Mouse (Mus musculus) left cerebral cortex, adult 2 months (tissue): ENCODE measurements around the gene Ank2. TPM values are rescaled to one million over a fixed set of nuclear protein-coding genes. Genes with fewer than 3 reads are reported as not detected.

Experiments
- DNase-seq, 2 experiments: peaks; one replicate each; pipeline ENCODE4 v3.0.0; 2021 to 2022; ENCODE audit warnings: low spot score in 2 of 2, mixed read lengths in 1 of 2; ENCODE audit errors: extremely low spot score in 1 of 2
- H3K27ac ChIP-seq: fragments of 200-600 bp; 2 replicates; pipeline ENCODE4 v1.8.1; 2022
- H3K4me3 ChIP-seq: fragments of 200-600 bp; 2 replicates; pipeline ENCODE4 v1.8.1; 2022
- CTCF ChIP-seq: fragments of 200-600 bp; IDR thresholded peaks from 2 replicates; pipeline ENCODE4 v1.8.1; 2022; ENCODE audit warnings: antibody characterized with exemption, mild to moderate bottlenecking, moderate library complexity
- intact Hi-C: fragments of 180-260 bp; cut with DNase I; formaldehyde crosslinking; loops from one replicate; pipeline ENCODE4 v1.15.1; 2025
- total RNA-seq, 2 experiments: library from RNA; stranded (reverse); gene quantifications; 2 replicates each; pipeline ENCODE4 v1.2.3; 2021

Ank2 gene
- total RNA-seq, 2 experiments from 2014 or later, result 905 to 916 TPM

DNA sequence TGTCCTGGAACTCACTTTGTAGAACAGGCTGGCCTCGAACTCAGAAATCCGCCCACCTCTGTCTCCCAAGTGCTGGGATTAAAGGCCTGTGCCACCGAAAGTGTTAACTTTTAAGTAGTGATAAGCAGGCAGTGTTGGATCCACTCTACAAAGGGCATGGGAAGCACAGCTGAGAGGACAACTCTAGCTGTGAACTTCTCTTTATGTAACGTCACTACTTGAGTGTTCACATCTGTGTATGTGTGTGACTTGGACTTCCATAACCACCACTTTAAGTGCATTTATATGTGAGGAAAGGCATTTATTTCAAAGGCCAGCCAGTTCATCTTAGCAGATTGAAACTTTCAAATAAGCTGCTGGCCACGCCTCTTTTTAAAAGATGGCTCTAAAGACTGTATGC is 523.7 kb downstream of the Ank2 start:
- no peak overlapping the region for H3K27ac ChIP-seq
- H3K4me3 ChIP-seq, result no peak overlapping the region
- DNase-seq, result no peak
- TF ChIP-seq CTCF, result no peak
- intact Hi-C loops, result no loop called here

DNA sequence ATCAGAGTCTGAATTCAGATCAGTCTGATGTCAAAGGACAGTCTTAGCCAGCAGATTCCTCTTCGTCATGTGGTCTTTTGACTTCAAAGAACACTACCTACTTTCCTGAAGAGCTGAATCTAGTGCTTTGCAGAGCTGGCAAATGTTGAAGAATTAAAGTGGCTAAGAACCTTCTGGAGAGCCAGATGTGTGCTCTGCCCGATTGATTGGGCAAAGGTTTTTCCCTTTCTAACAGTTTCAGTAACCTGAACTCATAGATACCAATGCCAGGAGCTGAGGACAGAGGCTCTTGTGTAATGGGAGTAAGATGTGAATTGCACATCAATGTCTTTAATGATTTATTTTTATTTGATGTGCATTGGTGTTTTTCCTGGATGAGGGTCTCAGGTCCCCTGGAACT is 525.6 kb downstream of the Ank2 start:
- Histone ChIP-seq H3K4me3 (no peak overlapping the region), H3K27ac (no peak overlapping the region)
- intact Hi-C loops, result no loop called here
- no peak for DNase-seq
- TF ChIP-seq CTCF, result no peak

DNA sequence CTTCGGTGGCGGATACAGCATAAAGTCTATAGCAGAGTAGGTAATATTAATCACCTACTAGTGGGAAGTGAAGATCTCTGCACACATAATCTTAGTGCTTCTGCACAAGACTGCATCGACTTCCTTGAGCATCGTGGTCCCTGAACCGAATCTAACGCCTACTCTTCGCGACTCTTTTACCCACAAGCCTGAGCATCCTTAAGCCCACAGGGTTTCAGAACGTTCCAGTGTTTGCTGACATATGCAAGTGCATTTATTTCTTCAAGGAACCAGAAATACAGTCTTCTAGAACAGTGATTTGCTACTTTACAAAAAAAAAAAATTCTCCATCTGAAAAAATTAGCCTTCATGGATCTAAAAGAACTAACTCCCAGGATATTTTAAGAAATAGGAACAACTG is 527.6 kb downstream of the Ank2 start:
- intact Hi-C loops, result no loop called here
- no peak for TF ChIP-seq CTCF
- Histone ChIP-seq H3K4me3 (no peak overlapping the region), H3K27ac (no peak overlapping the region)
- DNase-seq, result no peak

DNA sequence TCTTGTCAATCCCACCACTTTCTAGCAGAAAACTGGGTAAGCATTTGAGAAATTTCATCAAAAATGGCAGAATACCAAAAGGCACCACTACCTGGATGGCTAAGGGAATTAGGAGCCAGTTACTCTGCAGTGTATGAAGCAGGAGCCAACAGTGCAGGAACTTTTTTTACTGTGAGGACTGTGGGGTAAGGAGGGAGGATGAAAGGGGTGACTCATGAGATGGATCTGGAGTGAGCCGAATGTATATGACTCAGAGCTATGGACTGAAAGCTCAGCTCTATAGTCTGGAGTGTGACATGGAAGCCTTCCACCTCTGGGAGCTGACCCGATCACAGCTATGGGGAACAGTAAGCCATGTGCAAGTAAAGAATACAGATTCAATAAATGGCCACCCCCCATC is 530.4 kb downstream of the Ank2 start:
- Histone ChIP-seq H3K27ac (no peak overlapping the region), H3K4me3 (no peak overlapping the region)
- intact Hi-C loops, result no loop called here
- no peak for TF ChIP-seq CTCF
- DNase-seq, result no peak

DNA sequence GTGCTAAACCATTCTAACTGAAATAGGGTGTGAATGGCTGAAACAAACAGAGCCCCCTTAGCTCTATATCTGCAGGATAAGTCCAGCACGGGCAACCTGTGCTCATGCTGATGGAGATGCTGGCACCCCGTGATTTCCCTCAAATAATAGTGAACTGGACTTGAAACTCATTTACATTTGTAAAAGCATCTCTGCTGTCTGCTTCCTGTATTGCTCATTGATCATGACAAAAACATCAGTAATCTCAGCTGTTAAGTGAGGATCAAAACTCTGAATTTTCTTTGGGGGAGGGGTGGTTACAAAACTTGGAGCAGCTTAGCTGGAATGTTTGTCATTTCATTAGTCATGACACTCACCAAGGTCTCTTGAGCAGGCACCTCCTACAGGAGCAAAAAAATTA is 533.4 kb downstream of the Ank2 start:
- intact Hi-C loops, result no loop called here
- DNase-seq, result no peak
- TF ChIP-seq CTCF, result no peak
- no peak overlapping the region for H3K27ac ChIP-seq
- no peak overlapping the region for H3K4me3 ChIP-seq

DNA sequence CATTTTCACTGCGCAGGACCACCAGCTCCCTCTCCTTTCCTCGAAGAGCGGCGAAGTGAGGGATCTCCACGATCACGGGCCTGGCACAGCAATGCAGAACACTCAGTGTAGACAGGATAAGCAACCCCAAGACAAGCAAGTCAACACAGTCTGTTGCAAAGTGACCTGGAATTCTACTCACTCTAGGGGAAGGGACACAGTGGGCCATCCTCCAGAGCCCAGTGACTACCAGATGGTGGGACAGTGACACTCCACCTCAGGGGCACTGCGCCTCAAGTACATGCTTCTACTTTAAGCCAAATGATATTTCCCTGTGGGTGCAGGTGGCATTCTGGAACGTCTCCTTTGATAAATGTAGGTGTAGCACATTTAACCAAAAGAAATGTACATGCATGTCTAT is 536.8 kb downstream of the Ank2 start:
- DNase-seq, result no peak
- Histone ChIP-seq H3K27ac (no peak overlapping the region), H3K4me3 (no peak overlapping the region)
- no peak for TF ChIP-seq CTCF
- intact Hi-C loops, result no loop called here

DNA sequence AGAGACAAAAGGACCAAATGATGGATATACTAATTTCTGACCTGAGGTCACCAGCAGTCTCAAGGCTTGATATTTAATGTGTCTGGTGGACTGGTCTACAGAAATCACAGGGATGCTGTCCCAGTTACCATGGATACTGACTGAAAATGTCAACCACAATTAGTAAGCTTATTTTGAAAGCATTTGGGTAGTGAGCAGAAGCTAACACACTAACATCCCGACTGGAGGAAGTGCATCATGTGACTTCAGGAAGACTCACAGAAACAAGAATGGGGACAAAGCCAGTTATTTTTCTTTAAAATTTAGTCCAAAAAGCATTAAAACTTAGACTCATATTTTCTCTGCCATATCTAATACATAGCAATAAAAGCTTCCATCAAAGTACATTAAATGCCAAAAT is 546.5 kb downstream of the Ank2 start:
- intact Hi-C loops, result no loop called here
- DNase-seq, result no peak
- no peak overlapping the region for H3K4me3 ChIP-seq
- H3K27ac ChIP-seq, result no peak overlapping the region
- no peak for TF ChIP-seq CTCF

DNA sequence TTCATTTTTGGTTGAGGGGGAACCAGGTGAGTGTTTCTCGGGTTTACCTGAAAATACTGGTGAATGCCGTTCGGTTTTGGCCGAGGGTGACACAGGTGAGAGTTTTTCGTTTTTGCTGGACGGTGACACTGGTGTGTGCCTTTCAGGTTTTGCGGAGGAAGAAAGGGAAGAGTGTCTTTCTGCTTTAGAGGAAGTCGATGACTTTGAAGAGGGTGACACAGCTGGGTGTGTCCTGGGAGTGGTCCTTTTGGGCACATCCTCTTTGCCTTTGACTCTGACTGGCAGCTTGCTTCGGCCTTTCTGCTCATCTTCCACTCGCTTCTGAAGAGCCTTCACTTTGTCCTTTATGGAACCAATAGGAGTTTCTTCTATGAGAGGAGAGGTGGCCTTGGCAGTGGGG is 552.6 kb downstream of the Ank2 start:
- intact Hi-C loops, result no loop called here
- no peak for DNase-seq
- Histone ChIP-seq H3K4me3 (no peak overlapping the region), H3K27ac (no peak overlapping the region)
- TF ChIP-seq CTCF, result no peak

DNA sequence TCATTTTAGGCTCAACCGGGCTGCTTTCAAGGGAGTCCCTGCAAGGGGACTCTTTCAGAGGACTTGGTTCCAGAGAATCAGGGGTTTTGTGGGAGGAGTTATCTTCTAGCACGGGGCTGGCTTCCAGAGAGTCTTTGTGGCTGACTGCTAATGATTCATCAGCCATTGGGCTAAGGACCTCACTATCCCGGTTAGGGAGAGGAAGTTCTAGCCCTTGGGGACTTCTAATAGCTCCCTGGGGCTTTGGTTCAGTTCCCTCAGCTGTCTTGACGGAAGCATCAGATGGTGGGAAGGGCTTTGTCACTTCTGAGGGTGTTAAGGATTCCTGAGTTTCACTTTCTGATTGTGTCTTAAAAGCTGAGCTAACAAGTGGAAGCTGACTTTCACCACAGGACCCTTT is 554.3 kb downstream of the Ank2 start:
- Histone ChIP-seq H3K27ac (no peak overlapping the region), H3K4me3 (no peak overlapping the region)
- TF ChIP-seq CTCF, result no peak
- intact Hi-C loops, result no loop called here
- DNase-seq, result no peak

DNA sequence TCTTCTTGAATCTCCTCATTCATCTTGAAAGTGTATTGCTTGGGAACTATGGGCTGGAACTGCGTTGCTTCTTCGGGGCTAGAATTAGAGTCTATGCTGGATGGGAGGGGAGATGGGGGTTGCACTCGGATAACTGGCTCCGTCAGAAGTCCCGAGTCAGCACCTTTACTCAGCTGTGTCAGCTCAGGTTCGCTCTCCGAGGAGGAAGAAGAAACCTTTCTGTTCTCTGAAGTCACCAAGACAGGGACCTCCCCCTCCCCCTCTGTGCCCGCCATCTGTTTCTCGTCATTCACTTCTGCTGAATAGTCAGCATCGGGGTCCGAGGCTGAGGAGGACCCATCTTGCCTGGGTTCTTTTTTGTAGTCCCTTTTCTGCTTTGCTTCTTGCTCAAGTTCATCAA is 555.1 kb downstream of the Ank2 start:
- intact Hi-C loops, result no loop called here
- H3K27ac ChIP-seq, result no peak overlapping the region

DNA sequence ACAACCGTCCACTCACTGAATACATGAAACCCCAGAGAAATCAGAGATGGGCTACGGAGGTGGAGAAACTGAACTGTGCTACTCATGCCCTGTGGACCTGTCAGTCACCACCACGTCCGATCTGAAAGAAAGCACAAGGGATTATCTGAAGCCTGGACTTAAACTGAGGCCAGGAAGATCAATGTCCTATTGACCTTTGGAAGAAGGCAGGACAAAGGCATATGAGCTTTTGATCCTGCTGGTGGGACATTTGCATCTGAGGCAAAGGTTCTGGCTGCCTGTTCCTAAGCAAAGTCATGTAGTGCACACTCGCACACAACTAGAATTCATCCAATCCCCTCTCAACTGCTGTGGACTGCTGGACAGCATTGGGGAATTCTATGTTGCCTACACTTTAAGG is 558.7 kb downstream of the Ank2 start:
- no peak overlapping the region for H3K27ac ChIP-seq
- no peak for TF ChIP-seq CTCF
- no peak for DNase-seq
- intact Hi-C loops, result no loop called here
- H3K4me3 ChIP-seq, result no peak overlapping the region

More for the DNA sequence above, 555.1 kb downstream of the Ank2 start:
- no peak for TF ChIP-seq CTCF
- no peak overlapping the region for H3K4me3 ChIP-seq
- DNase-seq, result no peak

DNA sequence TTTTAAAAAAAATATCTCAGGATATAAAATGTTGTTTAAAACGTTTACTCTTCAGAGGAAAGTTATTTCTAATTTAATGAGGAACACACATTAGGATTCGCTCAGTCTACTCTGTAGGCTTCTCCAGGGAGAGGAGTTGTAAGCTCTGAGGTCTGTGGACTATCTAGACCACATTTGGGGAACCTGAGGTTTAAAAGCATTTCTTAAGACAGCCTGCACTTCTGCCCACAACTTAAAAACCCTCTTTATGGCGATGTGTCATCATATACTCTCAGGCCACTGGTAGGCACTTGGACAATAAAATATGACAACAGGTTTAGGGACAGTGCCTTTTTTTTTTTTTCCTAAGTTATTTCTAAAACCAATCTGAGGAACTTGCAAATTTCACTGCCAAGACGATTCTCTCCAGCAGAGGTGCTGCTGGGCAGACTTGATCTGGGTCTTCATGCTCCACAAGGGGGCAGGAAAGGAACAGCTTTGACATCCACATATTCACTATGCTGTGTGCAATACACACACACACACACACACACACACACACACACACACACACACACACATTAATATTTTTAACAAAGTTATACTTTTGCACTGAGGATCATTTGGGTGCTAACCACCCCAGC is 567.2 kb downstream of the Ank2 start:
- peak in 1 of 2 experiments; percentile 12 for DNase-seq
- H3K27ac ChIP-seq, result no peak overlapping the region
- intact Hi-C loops, result no loop called here
- peak; percentile 62 for TF ChIP-seq CTCF
- no peak overlapping the region for H3K4me3 ChIP-seq

DNA sequence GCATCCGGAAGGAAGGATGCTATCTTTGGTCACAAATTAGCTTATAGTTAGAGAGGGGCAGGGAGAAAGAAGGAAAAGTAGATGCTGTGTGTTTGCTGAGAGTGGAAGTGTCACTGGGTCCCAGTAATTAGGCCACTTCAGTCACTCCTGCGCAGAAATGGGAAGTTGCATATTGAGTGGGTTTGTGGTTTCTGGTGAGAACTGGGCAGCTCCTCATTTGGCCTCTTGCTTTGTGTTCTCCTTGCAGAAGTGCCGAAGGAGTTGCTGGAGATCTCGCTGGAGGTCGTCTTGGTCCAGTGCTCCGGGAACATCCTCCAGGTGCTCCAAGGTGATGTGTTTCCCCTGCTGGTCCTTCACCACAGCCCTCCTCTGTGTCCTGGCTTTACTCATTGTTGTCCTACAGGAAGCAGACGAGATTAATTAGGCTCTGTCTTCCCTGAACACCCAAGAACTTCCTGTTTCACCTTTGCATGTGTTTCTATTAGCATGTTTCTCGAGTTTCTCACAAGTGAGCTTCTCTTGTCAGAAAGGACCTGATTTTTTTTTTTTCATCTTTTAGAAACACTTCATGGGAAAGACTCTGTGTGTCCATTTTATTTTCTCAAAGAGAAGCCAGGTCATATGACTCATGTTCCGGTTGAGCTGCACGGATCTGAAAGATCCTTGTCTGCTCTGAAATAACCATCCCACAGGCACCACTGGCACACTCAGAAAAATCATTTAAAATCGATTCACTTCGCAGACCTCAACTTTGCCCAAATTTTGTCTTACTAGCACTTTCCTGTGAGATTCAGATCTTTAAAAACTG is 575.4 kb downstream of the Ank2 start:
- Histone ChIP-seq H3K4me3 (no peak overlapping the region), H3K27ac (0 out of 2 replicates have a peak overlapping the region, but pooled peaks have one; percentile 11)
- intact Hi-C loops, result no loop called here
- TF ChIP-seq CTCF, result no peak
- peak; percentile 6 to 11 for DNase-seq
